Mouse (Mus musculus) urinary bladder, adult 18-20 months (tissue): ENCODE data around the gene Trim11.

Experiments used
- DNase-seq, 2 experiments: peaks; one replicate each; pipeline ENCODE4 v3.0.0; 2022; ENCODE audit warnings: low spot score in 2 of 2, mixed read lengths in 2 of 2

Trim11 gene

GRCm38 (mm10) chr11:59015052-59015451, 37.2 kb downstream of the Trim11 start:
- DNase-seq, result no peak

GRCm38 (mm10) chr11:59026411-59026810, 48.5 kb downstream of the Trim11 start:
- DNase-seq, result no peak

- no peak for DNase-seq
These were observed 51.1 kb downstream of the Trim11 start for GRCm38 (mm10) chr11:59029003-59029402.
